Mouse (Mus musculus): ENCODE data around the gene Lbhd2.

- TF ChIP-seq MAFK (IDR thresholded peaks at IDR 0.05; ENCODE audit: insufficient read depth, low read depth, low read length) (no peak), CHD2 (IDR thresholded peaks at IDR 0.05; ENCODE audit: low read depth, low read length) (no peak)
These were observed 35.9 kb downstream of the Lbhd2 start, which contains the start of gene Tnfaip2 for GRCm38 (mm10) chr12:111442309-111443010.

Measured in ES-E14 (cell line).